Mouse (Mus musculus) stomach, postnatal 0 days (tissue): ENCODE data around the gene Dennd1c.

ENCODE experiments used
- CTCF ChIP-seq: IDR thresholded peaks from 2 replicates; pipeline ENCODE4 v1.5.1; 2016; ENCODE audit warnings: antibody characterized with exemption, low read depth, mild to moderate bottlenecking, moderate library complexity
- EP300 ChIP-seq: optimal IDR thresholded peaks from 2 replicates; pipeline ENCODE3; 2016; ENCODE audit warnings: antibody characterized with exemption

DNA sequence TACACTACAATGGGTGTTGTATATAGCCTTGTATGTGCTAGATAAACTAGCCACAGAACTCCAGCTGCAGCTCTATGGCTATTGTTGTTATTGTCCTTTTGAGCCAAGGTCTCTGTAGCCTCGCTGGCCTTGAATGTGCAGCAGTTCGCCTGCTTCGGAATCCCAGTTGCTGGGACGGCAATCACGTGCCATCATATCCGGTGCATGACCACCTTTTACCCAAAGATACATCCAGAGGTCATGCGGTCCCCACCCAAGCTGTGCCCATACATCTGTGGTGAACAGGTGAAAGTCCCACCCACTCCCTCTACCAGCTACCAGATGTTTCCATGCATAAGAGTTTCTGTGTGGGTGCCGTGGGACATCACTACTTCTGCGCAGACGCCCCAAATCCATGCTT lies 17.2 kb downstream of the Dennd1c start:
- TF ChIP-seq CTCF (no peak), EP300 (no peak)
